Mouse (Mus musculus): Measurements from ENCODE around the gene Lztr1.

The Lztr1 gene

GRCm38 (mm10) chr16:17508546-17509239, at the start of gene Lztr1:
TSS of gene Lztr1 (plus strand) at chr16:17508688.
- ChIA-PET POLR2A (interaction anchor here (0.6 to 4.6 kb wide), 65 partner anchors 9 to 654 kb away, joined by 3 to 37 read pairs (median 5); partner anchors contain the start of genes Crkl (in 3 of the 4), Aifm3 (in 2 of the 4), Thap7 (in 2 of the 4) and Lrrc74b (in 1 of the 4)), CTCF (interaction anchor here (0.5 to 2.3 kb wide), 14 partner anchors 12 to 318 kb away, joined by 3 to 10 read pairs (median 4); partner anchors contain the start of gene Aifm3 (in 1 of the 4))

- ChIA-PET CTCF (interaction anchor here in 3 of 4 experiments (0.6 to 1.8 kb wide), 9 partner anchors 9 to 380 kb away, joined by 3 to 9 read pairs (median 3); partner anchors contain the start of gene Crkl (in 1 of the 3)), POLR2A (interaction anchor here in 2 of 4 experiments (0.6 to 2.0 kb wide), 13 partner anchors 9 to 225 kb away, joined by 3 to 6 read pairs (median 3); partner anchors contain the start of genes Crkl (in 2 of the 2) and Smpd4 (in 1 of the 2))
Measured at GRCm38 (mm10) chr16:17460254-17460653, 48.2 kb upstream of the Lztr1 start.

GRCm38 (mm10) chr16:17461596-17461995, 46.9 kb upstream of the Lztr1 start:
- ChIA-PET POLR2A (interaction anchor here in 2 of 4 experiments (1.1 to 1.6 kb wide), 3 partner anchors 10 to 48 kb away, joined by 3 to 4 read pairs (median 3); partner anchors contain the start of gene Crkl (in 1 of the 2)), CTCF (interaction anchor here in 1 of 4 experiments (4.8 kb wide), 1 partner anchor 12 kb away, joined by 20 read pairs; no protein-coding TSS in a partner anchor)

GRCm38 (mm10) chr16:17463184-17463583, 45.3 kb upstream of the Lztr1 start:
- ChIA-PET CTCF (interaction anchor here in 2 of 4 experiments (2.0 to 4.8 kb wide), 2 partner anchors 11 kb away, joined by 7 to 20 read pairs; no protein-coding TSS in a partner anchor), POLR2A (interaction anchor here (0.6 to 2.2 kb wide), 16 partner anchors 9 to 304 kb away, joined by 3 to 8 read pairs (median 3); partner anchors contain the start of gene Crkl (in 2 of the 4))

GRCm38 (mm10) chr16:17466875-17467663, 41.4 kb upstream of the Lztr1 start:
- CTCF ChIA-PET: interaction anchor here in 3 of 4 experiments (0.6 to 1.2 kb wide), 4 partner anchors 11 to 45 kb away, joined by 3 to 5 read pairs (median 4); no protein-coding TSS in a partner anchor
- POLR2A ChIA-PET: interaction anchor here in 3 of 4 experiments (0.6 to 1.7 kb wide), 11 partner anchors 9 to 1560 kb away, joined by 3 to 6 read pairs (median 4); partner anchors contain the start of genes Crkl (in 1 of the 3) and Lztr1 (in 1 of the 3)

GRCm38 (mm10) chr16:17472498-17472897, 36.0 kb upstream of the Lztr1 start:
- CTCF ChIA-PET: interaction anchor here in 2 of 4 experiments (0.6 to 2.1 kb wide), 3 partner anchors 62 to 153 kb away, joined by 5 to 6 read pairs (median 5); no protein-coding TSS in a partner anchor
- POLR2A ChIA-PET: interaction anchor here in 1 of 4 experiments (0.8 to 2.3 kb wide), 4 partner anchors 9 to 58 kb away, joined by 3 to 8 read pairs (median 6); partner anchors contain the start of genes Crkl, Lztr1 and Thap7

GRCm38 (mm10) chr16:17474091-17474490, 34.4 kb upstream of the Lztr1 start:
- ChIA-PET CTCF (interaction anchor here (0.5 to 2.1 kb wide), 46 partner anchors 9 to 736 kb away, joined by 3 to 20 read pairs (median 4); partner anchors contain the start of genes Aifm3 (in 2 of the 4), Crkl (in 2 of the 4), Lztr1 (in 2 of the 4) and Lrrc74b (in 1 of the 4)), POLR2A (interaction anchor here (0.5 to 2.0 kb wide), 28 partner anchors 9 to 341 kb away, joined by 3 to 10 read pairs (median 3); partner anchors contain the start of genes Thap7 (in 2 of the 4), Aifm3 (in 1 of the 4), Crkl (in 1 of the 4) and Hic2 (in 1 of the 4))

- CTCF ChIA-PET: interaction anchor here in 3 of 4 experiments (0.5 to 1.8 kb wide), 25 partner anchors 8 to 736 kb away, joined by 3 to 20 read pairs (median 6); partner anchors contain the start of genes Aifm3 (in 2 of the 3), Lztr1 (in 2 of the 3), Crkl (in 1 of the 3) and Lrrc74b (in 1 of the 3)
- POLR2A ChIA-PET: interaction anchor here in 2 of 4 experiments (0.5 to 2.0 kb wide), 15 partner anchors 13 to 342 kb away, joined by 3 to 10 read pairs (median 4); partner anchors contain the start of genes Aifm3 (in 1 of the 2), Lztr1 (in 1 of the 2), P2rx6 (in 1 of the 2) and Sdf2l1 (in 1 of the 2)
Measured at GRCm38 (mm10) chr16:17474761-17475160, 33.7 kb upstream of the Lztr1 start.

- POLR2A ChIA-PET: interaction anchor here in 2 of 4 experiments (0.6 to 2.0 kb wide), 9 partner anchors 9 to 577 kb away, joined by 3 to 10 read pairs (median 4); partner anchors contain the start of genes Aifm3 (in 1 of the 2), Dgcr6 (in 1 of the 2) and Lztr1 (in 1 of the 2)
- CTCF ChIA-PET: interaction anchor here in 2 of 4 experiments (0.7 kb wide), 2 partner anchors 11 to 319 kb away, joined by 3 read pairs; no protein-coding TSS in a partner anchor
Measured at GRCm38 (mm10) chr16:17475326-17475725, 33.2 kb upstream of the Lztr1 start.

GRCm38 (mm10) chr16:17478331-17478943, 30.1 kb upstream of the Lztr1 start:
- CTCF ChIA-PET: interaction anchor here in 2 of 4 experiments (0.8 to 1.1 kb wide), 3 partner anchors 10 to 18 kb away, joined by 3 to 4 read pairs (median 3); no protein-coding TSS in a partner anchor
- POLR2A ChIA-PET: interaction anchor here in 3 of 4 experiments (0.6 to 2.2 kb wide), 9 partner anchors 8 to 932 kb away, joined by 3 to 8 read pairs (median 3); partner anchors contain the start of gene Aifm3 (in 1 of the 3)

- CTCF ChIA-PET: no interaction called here
- POLR2A ChIA-PET: interaction anchor here in 1 of 4 experiments (0.8 to 1.2 kb wide), 3 partner anchors 26 to 49 kb away, joined by 3 read pairs; partner anchors contain the start of genes Crkl, Lztr1 and Thap7
Measured at GRCm38 (mm10) chr16:17481465-17481864, 27.0 kb upstream of the Lztr1 start.

GRCm38 (mm10) chr16:17486505-17486904, 22.0 kb upstream of the Lztr1 start:
- ChIA-PET CTCF (interaction anchor here in 1 of 4 experiments (0.6 kb wide), 1 partner anchor 11 kb away, joined by 4 read pairs; no protein-coding TSS in a partner anchor), POLR2A (interaction anchor here in 1 of 4 experiments (1.2 to 1.6 kb wide), 3 partner anchors 13 to 34 kb away, joined by 3 to 5 read pairs (median 5); partner anchors contain the start of genes Crkl and Lztr1)

- ChIA-PET CTCF (interaction anchor here (0.5 to 2.5 kb wide), 16 partner anchors 11 to 497 kb away, joined by 3 to 11 read pairs (median 4); partner anchors contain the start of gene Lztr1 (in 1 of the 4)), POLR2A (interaction anchor here in 3 of 4 experiments (0.6 to 2.8 kb wide), 25 partner anchors 10 to 1238 kb away, joined by 3 to 22 read pairs (median 4); partner anchors contain the start of genes Lztr1 (in 2 of the 3), Crkl (in 1 of the 3), Hic2 (in 1 of the 3) and Lrrc74b (in 1 of the 3))
Measured at GRCm38 (mm10) chr16:17488478-17489468, 19.7 kb upstream of the Lztr1 start.

GRCm38 (mm10) chr16:17489469-17490111, 18.9 kb upstream of the Lztr1 start, which contains the start of gene Aifm3:
TSS of gene Aifm3 (plus strand) at chr16:17489611.
- ChIA-PET CTCF (interaction anchor here (0.5 to 2.5 kb wide), 13 partner anchors 10 to 498 kb away, joined by 3 to 11 read pairs (median 5); partner anchors contain the start of gene Lztr1 (in 2 of the 4)), POLR2A (interaction anchor here in 3 of 4 experiments (0.6 to 2.8 kb wide), 25 partner anchors 9 to 507 kb away, joined by 3 to 22 read pairs (median 4); partner anchors contain the start of genes Lztr1 (in 3 of the 3), Crkl (in 1 of the 3), Lrrc74b (in 1 of the 3) and Thap7 (in 1 of the 3))
